In genomic region chr3:27228530-27229309, GRCm38 (mm10) we compare ENCODE assay signal across 10 mouse cellular contexts. TPM values are rescaled to one million over a fixed set of nuclear protein-coding genes. Genes with fewer than 3 reads are reported as not detected.
DNase-seq lines count a peak whose midpoint lies in the region; ATAC-seq and TF ChIP-seq lines count a peak whose summit lies in the region.
"Had no signal": no experiment of that assay in that cellular context is flagged by ENCODE, and none has a peak within 500 bp of the region (broad histone marks: within the 10 kb centered on the region; RNA-seq: fewer than 3 reads in every experiment).

No protein-coding gene starts in this region.

- H3K36me3 ChIP-seq in forebrain, postnatal 0 days (ENCODE audit: insufficient read depth) = no peaks in the 10 kb centered on the region
- H3K36me3 ChIP-seq in forebrain, embryonic 13.5 days (ENCODE audit: poor library complexity, severe bottlenecking) = no peaks in the 10 kb centered on the region
- no peaks in the 10 kb centered on the region for H3K36me3 ChIP-seq in liver, embryonic 14.5 days (replicated peaks; ENCODE audit: control insufficient read depth, insufficient read depth, low read depth)
- no peaks in the 10 kb centered on the region for H3K36me3 ChIP-seq in liver, embryonic 11.5 days (ENCODE audit: control insufficient read depth, insufficient read depth, low read length)
- no peaks in the 10 kb centered on the region for H3K36me3 ChIP-seq in stomach, embryonic 16.5 days (ENCODE audit: control insufficient read depth, insufficient read depth, low read length)
- H3K36me3 ChIP-seq: midbrain, embryonic 10.5 days had no signal

- no peaks in the 10 kb centered on the region for H3K27me3 ChIP-seq in forebrain, postnatal 0 days (ENCODE audit: insufficient read depth, low read length)
- H3K27me3 ChIP-seq in forebrain, embryonic 13.5 days = no peaks in the 10 kb centered on the region
- H3K27me3 ChIP-seq in liver, embryonic 14.5 days (ENCODE audit: control insufficient read depth, insufficient read depth, low read length) = no peaks in the 10 kb centered on the region
- H3K27me3 ChIP-seq in liver, embryonic 11.5 days (replicated peaks; ENCODE audit: control insufficient read depth, insufficient read depth, low read length) = no peaks in the 10 kb centered on the region
- no peaks in the 10 kb centered on the region for H3K27me3 ChIP-seq in stomach, embryonic 16.5 days (ENCODE audit: control insufficient read depth, insufficient read depth, low read length)
- H3K27me3 ChIP-seq: neural tube, embryonic 15.5 days had no signal

- 66% methylated on average over 11 of the region's 11 CpGs for WGBS in forebrain, postnatal 0 days
- 59% methylated on average over 11 of the region's 11 CpGs for WGBS in forebrain, embryonic 13.5 days
- WGBS in liver, embryonic 14.5 days (ENCODE audit: insufficient replicate concordance) = 69% methylated on average over 11 of the region's 11 CpGs
- WGBS in liver, embryonic 11.5 days = 74% methylated on average over 11 of the region's 11 CpGs
- 60% methylated on average over 11 of the region's 11 CpGs for WGBS in stomach, embryonic 16.5 days

- peak; percentile 39; the same call in 1 of the 2 replicates for TF ChIP-seq CTCF in forebrain, postnatal 0 days (IDR thresholded peaks at IDR 0.05; ENCODE audit: low read depth)
- TF ChIP-seq CTCF in liver, embryonic 14.5 days (IDR thresholded peaks at IDR 0.05; ENCODE audit: low read depth) = peak; percentile 51

- TF ChIP-seq EP300 in liver, embryonic 14.5 days (IDR thresholded peaks at IDR 0.05; ENCODE audit: low read depth) = no peak

- H3K9me3 ChIP-seq in forebrain, postnatal 0 days (ENCODE audit: low read length) = no peaks in the 10 kb centered on the region
- no peaks in the 10 kb centered on the region for H3K9me3 ChIP-seq in forebrain, embryonic 13.5 days (replicated peaks)
- no peaks in the 10 kb centered on the region for H3K9me3 ChIP-seq in liver, embryonic 14.5 days (ENCODE audit: control insufficient read depth, low read length)
- no peaks in the 10 kb centered on the region for H3K9me3 ChIP-seq in liver, embryonic 11.5 days (ENCODE audit: control insufficient read depth, low read length)
- no peaks in the 10 kb centered on the region for H3K9me3 ChIP-seq in stomach, embryonic 16.5 days (replicated peaks; ENCODE audit: control insufficient read depth, low read length)
- H3K9me3 ChIP-seq: midbrain, embryonic 10.5 days; neural tube, embryonic 15.5 days had no signal

- H3K27ac ChIP-seq in forebrain, postnatal 0 days (ENCODE audit: low read depth, low read length) = no peak overlapping the region
- H3K27ac ChIP-seq in forebrain, embryonic 13.5 days = no peak overlapping the region
- H3K27ac ChIP-seq in liver, embryonic 14.5 days = no peak overlapping the region
- H3K27ac ChIP-seq in liver, embryonic 11.5 days (ENCODE audit: low read depth, low read length) = no peak overlapping the region
- H3K27ac ChIP-seq in stomach, embryonic 16.5 days (ENCODE audit: low read length) = peak overlapping the region; percentile 48
- H3K27ac ChIP-seq: midbrain, embryonic 10.5 days; neural tube, embryonic 15.5 days had no signal

- no peak overlapping the region for H3K4me3 ChIP-seq in forebrain, postnatal 0 days (ENCODE audit: low read depth, low read length)
- no peak overlapping the region for H3K4me3 ChIP-seq in forebrain, embryonic 13.5 days
- no peak overlapping the region for H3K4me3 ChIP-seq in liver, embryonic 14.5 days (ENCODE audit: insufficient read depth in 1 of 2, low read depth in 2 of 2, low read length in 2 of 2)
- H3K4me3 ChIP-seq in liver, embryonic 11.5 days (ENCODE audit: low read depth, low read length) = no peak overlapping the region
- H3K4me3 ChIP-seq in stomach, embryonic 16.5 days (replicated peaks; ENCODE audit: low read length) = no peak overlapping the region
- H3K4me3 ChIP-seq: midbrain, embryonic 10.5 days; neural tube, embryonic 15.5 days had no signal

- DNase-seq in forebrain, postnatal 0 days = no peak
- DNase-seq in liver, embryonic 14.5 days (ENCODE audit: low read depth in 3 of 3, low spot score in 3 of 3) = no peak
- no peak for DNase-seq in liver, embryonic 11.5 days (ENCODE audit: low spot score)
- DNase-seq in lung, adult 18-20 months = peak; percentile 76 to 82
- DNase-seq in retina, embryonic 14.5 days (ENCODE audit: low spot score) = no peak
- no peak for DNase-seq in adrenal gland, adult 18-20 months (ENCODE audit: low spot score in 2 of 2)

- H3K4me1 ChIP-seq in forebrain, postnatal 0 days (ENCODE audit: insufficient read depth) = no peaks in the 10 kb centered on the region
- no peaks in the 10 kb centered on the region for H3K4me1 ChIP-seq in forebrain, embryonic 13.5 days
- H3K4me1 ChIP-seq in liver, embryonic 14.5 days (replicated peaks; ENCODE audit: control insufficient read depth in 2 of 2, insufficient read depth in 2 of 2, low read length in 1 of 2) = 0 out of 4 replicates have a peak, but pooled peaks cover 0 to 2% of the 10 kb centered on the region in 2 experiments
- H3K4me1 ChIP-seq in liver, embryonic 11.5 days (replicated peaks; ENCODE audit: control insufficient read depth, insufficient read depth, low read length) = no peaks in the 10 kb centered on the region
- no peaks in the 10 kb centered on the region for H3K4me1 ChIP-seq in stomach, embryonic 16.5 days (ENCODE audit: control insufficient read depth, insufficient read depth, low read length)
- H3K4me1 ChIP-seq: neural tube, embryonic 15.5 days had no signal

- no peak for ATAC-seq in forebrain, postnatal 0 days
- no peak for ATAC-seq in forebrain, embryonic 13.5 days
- ATAC-seq in liver, embryonic 14.5 days (ENCODE audit: insufficient read depth) = no peak
- no peak for ATAC-seq in liver, embryonic 11.5 days (replicated peaks; ENCODE audit: low FRiP score)
- peak; percentile 56; the same call in 1 of the 2 replicates for ATAC-seq in stomach, embryonic 16.5 days (ENCODE audit: insufficient read depth, low FRiP score)

- no peak overlapping the region for H3K9ac ChIP-seq in forebrain, postnatal 0 days
- H3K9ac ChIP-seq in forebrain, embryonic 13.5 days = no peak overlapping the region
- no peak overlapping the region for H3K9ac ChIP-seq in liver, embryonic 14.5 days (replicated peaks)
- no peak overlapping the region for H3K9ac ChIP-seq in liver, embryonic 11.5 days (ENCODE audit: low read depth, low read length)
- H3K9ac ChIP-seq in stomach, embryonic 16.5 days (ENCODE audit: low read length) = no peak overlapping the region
- H3K9ac ChIP-seq: neural tube, embryonic 15.5 days had no signal

- H3K4me2 ChIP-seq in forebrain, postnatal 0 days (ENCODE audit: low read depth) = no peak overlapping the region
- no peak overlapping the region for H3K4me2 ChIP-seq in forebrain, embryonic 13.5 days
- H3K4me2 ChIP-seq in liver, embryonic 14.5 days (ENCODE audit: low read depth) = no peak overlapping the region
- H3K4me2 ChIP-seq in liver, embryonic 11.5 days = no peak overlapping the region
- H3K4me2 ChIP-seq in stomach, embryonic 16.5 days (ENCODE audit: low read depth, low read length) = no peak overlapping the region
- H3K4me2 ChIP-seq: neural tube, embryonic 15.5 days had no signal

RNA-seq across cellular contexts. Expression of gene Nceh1, which starts 46.0 kb away (rescaled TPM):
- 18.6 and 22.7 TPM in 2 replicates for total RNA-seq in forebrain, postnatal 0 days (2014; rRNA removed)
- 17.4 and 27.9 TPM in 2 replicates for polyA plus RNA-seq in forebrain, postnatal 0 days (2015; fragmentation: Nextera tagmentation; extraction: Ambion mirVana)
- 4.5 TPM in 2 replicates for polyA plus RNA-seq in forebrain, embryonic 13.5 days (2015; fragmentation: Nextera tagmentation; extraction: Ambion mirVana)
- polyA plus RNA-seq in liver, embryonic 14.5 days (2012; rRNA removed) = 0.74 and 1.2 TPM in 2 replicates
- 3.0 and 3.2 TPM in 2 replicates for polyA plus RNA-seq in liver, embryonic 14.5 days (2014; fragmentation: Nextera tagmentation; extraction: Ambion mirVana)
- 4.2 and 5.0 TPM in 2 replicates for polyA plus RNA-seq in liver, embryonic 11.5 days (2014; fragmentation: Nextera tagmentation; extraction: Ambion mirVana)
- polyA plus RNA-seq in stomach, embryonic 16.5 days (2015; fragmentation: Nextera tagmentation; extraction: Ambion mirVana) = 7.5 and 8.6 TPM in 2 replicates
- 100 to 1,000 TPM in 1 of 2 experiments, 10 to 100 TPM in 1; 58.0 to 207 TPM for total RNA-seq in adrenal gland, adult 18-20 months (2021)

Comparison
In these comparisons a context has a peak if more than half of its experiments do, and no peak if none do; other contexts are left out.
1. DNase-seq: peak in lung, adult 18-20 months (2 of 2); none in forebrain, postnatal 0 days (single experiment), liver, embryonic 14.5 days (0 of 3), liver, embryonic 11.5 days (single experiment), retina, embryonic 14.5 days (single experiment) and adrenal gland, adult 18-20 months (0 of 2).